Mouse (Mus musculus) limb, embryonic 11.5 days (tissue): ENCODE results near the gene Rps6. TPM values are rescaled to one million over a fixed set of nuclear protein-coding genes. Genes with fewer than 3 reads are reported as not detected.
A peak's percentile ranks its signal among the peaks of the same experiment; 100 is the strongest.
"Not testable (repeated sequence)": the region's sequence is repeated elsewhere in the genome, so short reads cannot be mapped to it uniquely, and the experiment has no call there.

Experiments
- ATAC-seq: fragments of 200-750 bp; cut with Nextera tagmentation; 2 replicates; pipeline ENCODE4 v1.8.0; 2017; ENCODE audit warnings: low read depth; ENCODE audit not compliant: insufficient number of reproducible peaks, low FRiP score, low TSS enrichment
- DNase-seq: peaks from one replicate; pipeline ENCODE4 v3.0.0-alpha.2; 2015; ENCODE audit warnings: low spot score
- H3K27ac ChIP-seq: fragments of 300-500 bp; sonication (generic); replicated peaks from 2 replicates; pipeline ENCODE4 v1.5.1; 2014; ENCODE audit warnings: low read depth, mild to moderate bottlenecking, low read length
- H3K27me3 ChIP-seq: fragments of 300-500 bp; sonication (generic); 2 replicates; pipeline ENCODE4 v1.6.1; 2014; ENCODE audit warnings: mild to moderate bottlenecking, low read length, mixed read lengths; ENCODE audit not compliant: control insufficient read depth, insufficient read depth
- H3K36me3 ChIP-seq: fragments of 300-500 bp; sonication (generic); 2 replicates; pipeline ENCODE4 v1.6.1; 2014; ENCODE audit warnings: mild to moderate bottlenecking, low read length, moderate library complexity, mixed read lengths; ENCODE audit not compliant: control insufficient read depth, insufficient read depth
- H3K4me1 ChIP-seq: fragments of 300-500 bp; sonication (generic); 2 replicates; pipeline ENCODE4 v1.6.1; 2014; ENCODE audit warnings: low read length, mixed read lengths; ENCODE audit not compliant: control insufficient read depth, insufficient read depth
- H3K4me2 ChIP-seq: fragments of 300-500 bp; sonication (generic); 2 replicates; pipeline ENCODE4 v1.6.1; 2014; ENCODE audit warnings: low read depth, mild to moderate bottlenecking, moderate library complexity; ENCODE audit not compliant: severe bottlenecking
- H3K4me3 ChIP-seq: fragments of 300-500 bp; sonication (generic); 2 replicates; pipeline ENCODE4 v1.5.1; 2014; ENCODE audit warnings: low read depth, low read length
- H3K9ac ChIP-seq: fragments of 300-500 bp; sonication (generic); 2 replicates; pipeline ENCODE4 v1.6.1; 2014; ENCODE audit warnings: mild to moderate bottlenecking, low read length
- H3K9me3 ChIP-seq: fragments of 300-500 bp; sonication (generic); 2 replicates; pipeline ENCODE4 v1.6.1; 2016; ENCODE audit warnings: low read length; ENCODE audit not compliant: control insufficient read depth
- WGBS: fragments of 180-500 bp; shearing (Covaris S2); extraction: QIAGEN DNeasy Blood & Tissue Kit; methylation state at CpG from one replicate; pipeline ENCODE4 v1.1.7; 2014; 5-methylcytosine and 5-hydroxymethylcytosine counted together
- polyA plus RNA-seq: library from polyadenylated mRNA; unstranded; fragments of >200 nt; fragmentation: Nextera tagmentation; extraction: Ambion mirVana; gene quantifications from 2 replicates; pipeline ENCODE4 v1.2.1, GENCODE M21; 2014

Rps6 gene
- polyA plus RNA-seq, 1 experiment from 2014 or later, result 847 TPM

DNA sequence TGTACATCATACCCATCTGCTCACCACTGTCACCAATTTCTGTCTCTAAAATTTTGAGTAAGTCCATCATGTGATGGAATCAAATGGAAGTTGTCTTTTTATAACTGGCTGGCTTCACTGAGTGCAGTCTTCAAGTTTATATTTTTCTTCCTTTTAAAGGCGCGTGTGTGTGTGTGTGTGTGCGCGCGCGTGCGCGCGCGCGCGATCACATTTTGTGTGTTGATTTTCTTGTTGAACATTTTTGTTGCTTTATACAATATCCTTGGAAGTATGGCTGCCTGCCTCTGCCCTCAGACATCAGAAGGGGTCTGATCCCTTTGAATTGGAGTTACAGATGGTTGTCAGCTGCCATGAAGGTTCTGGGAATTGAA lies 843 bp upstream of the Rps6 start:
- no peak for ATAC-seq
- H3K4me3 ChIP-seq, result peak overlapping the region; percentile 99
- H3K27me3 ChIP-seq, result no peaks in the 10 kb centered on the region
- H3K36me3 ChIP-seq, result peaks cover 18% of the 10 kb centered on the region
- H3K4me1 ChIP-seq, result no peaks in the 10 kb centered on the region
- no peak for DNase-seq
- peak overlapping the region; percentile 56 for H3K4me2 ChIP-seq
- no peaks in the 10 kb centered on the region for H3K9me3 ChIP-seq
- no peak overlapping the region for H3K27ac ChIP-seq
- WGBS, result 58% methylated on average over 12 of the region's 12 CpGs
- H3K9ac ChIP-seq, result no peak overlapping the region; the same call in 1 of the 2 replicates

DNA sequence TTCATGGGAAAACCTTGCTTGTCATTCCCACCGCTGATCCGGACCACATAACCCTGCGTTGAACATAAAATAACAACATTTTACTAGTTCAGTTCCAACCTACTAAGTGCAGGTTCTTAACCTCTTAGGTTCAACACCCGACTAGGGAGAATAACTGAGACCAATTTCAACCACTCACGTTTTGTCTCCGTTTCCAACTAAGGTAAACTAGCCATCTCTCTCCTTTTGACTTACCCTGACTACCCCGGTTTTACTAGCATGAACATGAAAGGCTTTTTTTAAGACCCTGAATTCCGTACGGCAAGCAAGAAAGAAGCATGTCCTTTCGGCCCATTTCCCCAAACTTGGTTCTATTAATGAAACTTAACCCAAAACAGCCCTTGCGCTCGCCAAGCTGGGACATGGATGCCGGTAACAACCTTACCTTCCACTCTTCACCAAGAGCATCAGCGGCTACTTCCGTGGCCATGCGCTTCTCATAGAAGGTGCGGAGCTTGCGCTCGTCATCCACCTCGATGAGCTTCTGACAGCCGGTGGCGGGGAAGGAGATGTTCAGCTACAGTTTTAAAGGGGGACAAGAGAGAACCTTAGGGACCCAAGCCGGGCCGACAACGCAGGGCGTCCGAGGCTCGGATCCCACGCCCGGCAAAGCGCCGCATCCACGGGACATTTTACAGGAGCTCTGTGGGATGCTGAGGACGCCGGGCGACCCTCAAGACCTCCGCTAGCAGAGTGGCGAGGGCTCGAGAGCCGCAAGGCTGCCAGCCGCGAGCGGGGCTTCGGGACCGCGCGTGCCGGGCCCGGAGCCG lies 704 bp downstream of the Rps6 start:
- Histone ChIP-seq H3K9ac (peak overlapping the region; percentile 100), H3K4me2 (peak overlapping the region; percentile 64), H3K27me3 (no peaks in the 10 kb centered on the region), H3K4me1 (no peaks in the 10 kb centered on the region), H3K9me3 (no peaks in the 10 kb centered on the region), H3K4me3 (peak overlapping the region; percentile 99), H3K27ac (peak overlapping the region; percentile 95), H3K36me3 (peaks cover 22% of the 10 kb centered on the region)
- 2% methylated on average over 50 of the region's 50 CpGs for WGBS
- no peak for ATAC-seq
- no peak for DNase-seq

DNA sequence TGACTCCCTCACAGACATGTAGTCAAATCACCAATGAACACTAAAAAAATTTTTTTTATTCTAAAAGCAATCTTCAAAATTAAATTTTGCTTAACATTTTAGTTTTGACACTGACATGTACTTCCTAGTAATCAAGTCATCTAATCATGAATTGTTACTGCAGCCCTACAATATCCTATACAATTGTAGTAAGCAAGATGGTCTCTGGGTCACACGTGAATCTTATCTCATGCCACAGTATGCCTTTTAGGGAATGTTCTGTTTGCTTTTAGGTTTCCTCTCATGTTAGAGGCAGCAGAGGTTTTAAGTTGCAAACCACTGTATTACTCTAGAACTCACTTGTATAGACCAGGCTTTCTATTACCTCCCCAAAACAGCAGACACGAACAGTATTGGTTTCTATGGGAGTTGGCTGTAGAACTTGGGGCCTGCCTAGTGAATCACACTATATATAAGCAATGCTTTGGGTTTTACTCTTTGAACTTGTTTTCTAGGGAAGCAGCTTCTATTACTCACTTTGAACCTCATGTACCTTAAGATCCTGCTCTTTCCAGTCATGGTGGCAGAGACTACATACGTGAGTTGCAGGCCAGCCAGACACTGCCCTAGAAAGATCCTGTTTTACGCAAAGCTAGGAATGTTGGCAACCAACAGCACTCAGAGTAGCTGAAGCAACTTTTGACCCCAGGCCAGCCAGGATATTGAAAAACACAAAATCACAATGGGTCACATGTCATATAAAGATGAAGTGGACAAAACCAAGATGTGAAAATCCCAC lies 4.2 kb downstream of the Rps6 start:
- Histone ChIP-seq H3K27me3 (no peaks in the 10 kb centered on the region), H3K9ac (no peak overlapping the region), H3K4me2 (no peak overlapping the region), H3K4me1 (no peaks in the 10 kb centered on the region), H3K4me3 (no peak overlapping the region), H3K27ac (no peak overlapping the region), H3K36me3 (peaks cover 22% of the 10 kb centered on the region), H3K9me3 (no peaks in the 10 kb centered on the region)
- ATAC-seq, result no peak
- WGBS, result 88% methylated on average over 4 of the region's 4 CpGs
- DNase-seq, result no peak

DNA sequence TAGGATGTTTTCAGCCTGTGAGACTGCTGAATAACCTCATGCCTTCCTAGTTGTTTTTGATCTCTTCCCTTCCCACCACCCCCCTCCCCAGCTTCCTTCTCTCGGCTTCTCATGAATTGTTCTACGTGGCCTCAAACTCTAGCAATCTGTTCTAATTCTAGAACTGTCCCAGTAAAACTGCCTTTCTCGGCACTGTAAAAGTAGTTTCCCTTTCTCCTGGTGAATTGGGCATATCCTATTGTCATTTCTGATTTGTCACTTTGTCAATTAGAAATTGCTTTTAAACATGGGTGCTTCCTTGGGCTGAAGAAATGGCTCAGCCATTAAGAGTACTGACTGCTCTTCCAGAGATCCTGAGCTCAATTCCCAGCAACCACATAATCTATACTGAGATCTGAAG lies 5.2 kb downstream of the Rps6 start:
- no peaks in the 10 kb centered on the region for H3K27me3 ChIP-seq
- no peak overlapping the region for H3K4me2 ChIP-seq
- no peaks in the 10 kb centered on the region for H3K4me1 ChIP-seq
- peaks cover 24% of the 10 kb centered on the region for H3K36me3 ChIP-seq
- H3K27ac ChIP-seq, result no peak overlapping the region
- no peak overlapping the region for H3K9ac ChIP-seq
- DNase-seq (no peak), ATAC-seq (no peak)
- H3K4me3 ChIP-seq, result no peak overlapping the region
- 66% methylated on average over 3 of the region's 3 CpGs for WGBS
- no peaks in the 10 kb centered on the region for H3K9me3 ChIP-seq

DNA sequence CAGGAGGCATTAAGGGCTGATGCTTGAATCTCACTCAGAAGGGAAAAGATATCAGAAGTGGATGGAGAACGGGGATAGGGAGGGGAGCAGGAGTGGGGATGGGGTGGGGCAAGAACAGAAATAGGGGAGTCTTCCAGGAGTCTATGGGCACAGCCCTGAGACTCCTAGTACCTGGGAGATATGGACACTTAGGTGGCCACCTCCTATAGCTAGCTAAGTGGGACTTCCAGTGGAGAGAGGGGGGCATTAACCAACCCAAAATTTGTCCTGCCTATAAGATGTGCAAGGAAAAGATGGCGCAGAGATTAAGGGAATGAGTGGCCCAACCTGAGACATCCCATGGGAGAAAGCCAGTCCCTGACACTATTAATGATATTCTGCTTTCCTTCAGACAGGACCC lies 5.9 kb downstream of the Rps6 start:
- 86% methylated on average over 2 of the region's 2 CpGs for WGBS
- Histone ChIP-seq H3K36me3 (peaks cover 26% of the 10 kb centered on the region), H3K4me2 (no peak overlapping the region)

DNA sequence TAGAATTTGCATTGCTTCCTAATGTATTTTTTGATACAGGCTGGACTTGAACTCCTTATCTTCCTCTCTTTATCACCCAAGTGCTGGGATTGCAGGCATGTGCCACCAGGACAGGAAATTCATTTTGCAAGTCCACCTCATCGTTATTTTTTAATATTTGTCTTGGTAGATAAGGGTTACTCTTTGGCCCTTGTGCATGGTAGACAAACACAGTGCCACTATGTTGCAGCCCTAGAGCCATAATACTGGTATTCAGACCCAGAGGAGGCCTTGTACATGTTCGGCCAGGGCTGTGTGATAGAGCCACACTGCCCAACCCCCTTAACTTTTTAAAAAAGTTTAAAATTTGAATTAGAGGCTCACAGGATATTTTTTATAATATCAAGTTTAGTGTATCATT lies 10.0 kb downstream of the Rps6 start:
- no peaks in the 10 kb centered on the region for H3K4me1 ChIP-seq
- no peaks in the 10 kb centered on the region for H3K9me3 ChIP-seq
- no peak for ATAC-seq
- no peak for DNase-seq
- H3K27me3 ChIP-seq, result no peaks in the 10 kb centered on the region
- WGBS, result 92% methylated on average over 2 of the region's 2 CpGs
- H3K4me3 ChIP-seq, result no peak overlapping the region
- H3K9ac ChIP-seq, result no peak overlapping the region
- no peak overlapping the region for H3K4me2 ChIP-seq
- peaks cover 9% of the 10 kb centered on the region; the same call in 1 of the 2 replicates for H3K36me3 ChIP-seq
- H3K27ac ChIP-seq, result no peak overlapping the region

More for the DNA sequence above, 5.9 kb downstream of the Rps6 start:
- Histone ChIP-seq H3K4me3 (no peak overlapping the region), H3K27me3 (no peaks in the 10 kb centered on the region), H3K4me1 (no peaks in the 10 kb centered on the region), H3K9ac (no peak overlapping the region), H3K9me3 (no peaks in the 10 kb centered on the region), H3K27ac (no peak overlapping the region)
- DNase-seq (no peak), ATAC-seq (no peak)

DNA sequence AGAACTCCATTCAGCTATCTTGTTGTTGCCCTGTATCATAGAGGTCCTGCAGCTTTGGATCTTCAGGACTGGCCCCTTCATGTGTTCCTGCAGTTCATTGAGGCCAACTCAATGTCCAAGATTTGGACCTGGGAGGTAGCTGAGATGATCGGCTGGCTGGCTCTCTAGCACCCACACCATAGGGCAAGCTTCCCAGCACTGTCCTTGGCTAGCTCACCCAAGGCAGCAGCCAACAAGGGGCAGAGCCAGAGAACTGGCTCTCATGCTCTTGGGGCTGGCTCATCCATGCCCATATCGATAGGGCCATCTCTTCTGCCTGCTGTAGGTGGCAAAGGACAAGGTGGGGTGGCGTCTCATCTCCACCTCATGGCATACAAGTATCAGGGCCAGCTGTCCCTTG lies 11.8 kb downstream of the Rps6 start:
- H3K4me2 ChIP-seq, result no peak overlapping the region
- H3K4me1 ChIP-seq, result no peaks in the 10 kb centered on the region
- DNase-seq (no peak), ATAC-seq (no peak)
- no peaks in the 10 kb centered on the region for H3K27me3 ChIP-seq
- H3K9me3 ChIP-seq, result no peaks in the 10 kb centered on the region
- 96% methylated on average over 3 of the region's 3 CpGs for WGBS
- peaks cover 9% of the 10 kb centered on the region; the same call in 1 of the 2 replicates for H3K36me3 ChIP-seq
- H3K9ac ChIP-seq, result no peak overlapping the region
- no peak overlapping the region for H3K27ac ChIP-seq
- H3K4me3 ChIP-seq, result no peak overlapping the region

DNA sequence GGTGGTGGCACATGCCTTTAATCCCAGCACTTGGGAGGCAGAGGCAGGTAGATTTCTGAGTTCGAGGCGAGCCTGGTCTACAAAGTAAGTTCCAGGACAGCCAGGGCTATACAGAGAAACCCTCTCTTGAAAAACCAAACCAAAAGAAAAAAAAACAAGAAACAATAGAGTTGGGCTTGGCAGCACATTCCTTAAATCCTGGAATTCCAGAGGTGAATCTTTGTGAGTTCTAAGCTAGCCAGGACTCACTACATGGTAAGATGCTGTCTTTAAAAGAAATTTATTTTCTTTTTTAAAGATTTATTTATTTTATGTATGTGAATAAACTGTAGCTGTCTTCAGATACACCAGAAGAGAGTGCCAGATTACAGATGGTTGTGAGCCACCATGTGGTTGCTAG lies 16.1 kb downstream of the Rps6 start:
- H3K27ac ChIP-seq, H3K36me3 ChIP-seq, ATAC-seq, H3K4me1 ChIP-seq, H3K9me3 ChIP-seq, H3K4me3 ChIP-seq, H3K9ac ChIP-seq, H3K4me2 ChIP-seq, DNase-seq, H3K27me3 ChIP-seq: not testable (repeated sequence)
- WGBS, result 98% methylated on average over 2 of the region's 2 CpGs
